Mouse (Mus musculus) T-helper 17 cell (primary cell): ENCODE results near the gene Arl14.

ENCODE experiments used
- in situ Hi-C, 2 experiments: fragments of 300-600 bp; cut with MboI, MseI; formaldehyde crosslinking; loops; 1 replicate in 1 of 2; 2 replicates in 1 of 2; pipeline ENCODE4 v1.15.1; 2025; ENCODE audit warnings: high pct_unique_total_duplicates in 2 of 2

Gene Arl14

DNA sequence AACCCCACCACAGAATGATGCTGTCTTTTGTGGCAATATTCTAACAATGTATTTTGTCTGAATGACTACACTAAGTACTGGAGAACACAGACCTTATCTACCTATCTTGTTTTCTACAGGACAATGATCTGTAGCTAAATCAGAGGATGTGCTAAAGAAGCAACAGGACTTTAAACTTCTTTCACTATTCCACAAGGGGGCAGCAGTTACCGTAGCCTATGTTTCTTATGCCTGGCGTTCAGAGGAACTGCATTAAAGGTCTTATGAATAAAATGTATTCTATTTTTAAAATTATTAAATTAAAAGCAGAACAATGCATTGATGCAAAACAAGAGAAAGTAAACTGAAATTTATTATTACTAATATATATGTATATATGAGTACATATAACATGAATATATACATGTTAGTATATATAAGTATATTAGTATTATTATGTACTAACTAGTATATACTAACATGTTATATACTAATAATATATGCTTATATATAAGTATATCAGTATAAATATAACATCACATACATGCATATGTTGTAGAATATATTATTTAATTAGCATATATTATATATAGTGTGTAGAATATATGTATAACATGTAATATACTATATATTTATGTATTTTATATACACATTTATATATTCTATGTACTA is 35.0 kb downstream of the Arl14 start:
- in situ Hi-C loops: loop anchor here in 1 of 2 experiments (25.0 kb wide), 1 partner anchor 655 kb away; no protein-coding TSS in a partner anchor

DNA sequence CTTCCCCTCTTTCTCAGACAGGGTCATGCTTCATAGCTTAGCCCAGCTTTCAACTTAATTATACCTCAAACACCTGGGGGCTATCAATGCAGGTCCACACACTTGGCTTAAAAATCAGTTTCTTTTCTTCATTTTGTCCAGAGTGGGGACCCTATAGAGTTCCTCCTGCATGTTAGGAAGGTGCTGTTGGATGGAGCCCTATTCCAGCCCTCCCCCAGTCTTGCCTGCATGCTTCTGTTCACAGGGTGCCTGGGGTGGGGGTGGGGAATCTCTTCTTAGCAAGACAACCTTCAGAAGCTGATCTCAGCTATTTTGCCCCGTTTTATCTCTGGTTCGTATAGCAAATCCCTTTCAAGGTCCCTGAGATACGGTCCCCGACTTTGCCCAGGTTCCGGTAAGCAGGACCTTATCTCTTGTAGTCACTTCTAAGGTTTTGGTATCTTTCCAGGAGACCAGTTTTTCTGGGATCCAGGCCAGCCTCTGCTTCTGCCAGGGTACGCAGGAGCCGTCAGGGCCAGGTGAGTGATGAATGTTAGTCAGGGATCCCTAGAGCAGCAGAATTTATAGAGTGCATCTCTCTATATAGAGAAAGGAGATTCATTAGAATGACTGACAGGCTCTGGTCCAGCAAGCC is 40.9 kb downstream of the Arl14 start:
- in situ Hi-C loops: loop anchor here (5.0 to 25.0 kb wide), 2 partner anchors 44 to 649 kb away; no protein-coding TSS in a partner anchor

DNA sequence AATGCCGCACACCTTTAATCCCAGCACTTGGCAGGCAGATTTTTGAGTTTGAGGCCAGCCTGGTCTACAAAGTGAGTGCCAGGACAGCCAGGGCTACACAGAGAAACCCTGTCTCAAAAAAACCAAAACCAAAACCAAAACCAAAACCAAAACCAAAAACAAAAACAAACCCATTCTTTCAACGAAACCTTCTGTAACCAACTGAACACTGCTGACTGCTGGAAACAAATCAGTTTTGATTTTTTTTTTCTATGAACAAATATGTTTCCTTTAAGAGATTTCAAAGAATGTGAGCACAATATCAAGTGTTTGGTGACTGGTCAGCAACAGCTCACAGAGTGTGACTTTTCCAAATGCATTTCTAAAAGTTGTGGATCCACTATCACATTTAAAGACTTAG is 42.1 kb downstream of the Arl14 start:
- in situ Hi-C loops: loop anchor here (5.0 to 25.0 kb wide), 2 partner anchors 43 to 648 kb away; no protein-coding TSS in a partner anchor

DNA sequence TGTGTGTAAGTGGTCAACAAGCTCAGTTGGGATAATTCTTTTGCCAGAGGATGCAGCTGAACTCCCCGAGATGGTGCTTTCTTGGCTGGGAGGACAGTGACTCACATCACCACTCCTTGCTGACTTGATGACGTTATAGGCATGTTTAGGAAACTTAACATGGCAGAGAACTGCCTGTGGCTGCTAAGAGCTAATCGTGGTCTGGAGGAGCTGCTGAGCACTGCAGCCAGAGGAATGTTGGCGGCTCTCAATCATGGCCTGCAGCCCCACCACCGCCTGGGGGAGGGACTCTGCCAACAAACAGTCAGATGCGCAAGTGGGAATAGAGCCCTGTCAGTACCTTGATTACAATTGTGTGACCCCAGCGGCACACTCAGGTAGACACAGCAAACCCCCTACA is 49.6 kb downstream of the Arl14 start:
- in situ Hi-C loops: loop anchor here in 1 of 2 experiments (25.0 kb wide), 1 partner anchor 640 kb away; no protein-coding TSS in a partner anchor
